Mouse (Mus musculus) midbrain, embryonic 13.5 days (tissue): ENCODE results near the gene Arhgef40. TPM values are rescaled to one million over a fixed set of nuclear protein-coding genes. Genes with fewer than 3 reads are reported as not detected.
"Not testable (repeated sequence)": the region's sequence is repeated elsewhere in the genome, so short reads cannot be mapped to it uniquely, and the experiment has no call there.

ENCODE experiments used
- ATAC-seq: fragments of 200-750 bp; cut with Nextera tagmentation; 2 replicates; pipeline ENCODE4 v1.8.0; 2017; ENCODE audit warnings: mild to moderate bottlenecking, moderate TSS enrichment, moderate library complexity
- H3K27ac ChIP-seq: fragments of 300-500 bp; sonication (generic); 2 replicates; pipeline ENCODE4 v1.5.1; 2015; ENCODE audit warnings: inconsistent platforms, mild to moderate bottlenecking, moderate library complexity
- H3K27me3 ChIP-seq: fragments of 300-500 bp; sonication (generic); 2 replicates; pipeline ENCODE4 v1.6.1; 2015; ENCODE audit warnings: mild to moderate bottlenecking, inconsistent platforms
- H3K36me3 ChIP-seq: fragments of 300-500 bp; sonication (generic); 2 replicates; pipeline ENCODE4 v1.6.1; 2015; ENCODE audit warnings: mild to moderate bottlenecking, inconsistent platforms
- H3K4me1 ChIP-seq: fragments of 300-500 bp; sonication (generic); replicated peaks from 2 replicates; pipeline ENCODE4 v1.6.1; 2015; ENCODE audit warnings: inconsistent platforms
- H3K4me2 ChIP-seq: fragments of 300-500 bp; sonication (generic); replicated peaks from 2 replicates; pipeline ENCODE4 v1.6.1; 2015; ENCODE audit warnings: moderate library complexity, mild to moderate bottlenecking, inconsistent platforms
- H3K4me3 ChIP-seq: fragments of 300-500 bp; sonication (generic); replicated peaks from 2 replicates; pipeline ENCODE4 v1.5.1; 2015; ENCODE audit warnings: mild to moderate bottlenecking, inconsistent platforms
- H3K9ac ChIP-seq: fragments of 300-500 bp; sonication (generic); replicated peaks from 2 replicates; pipeline ENCODE4 v1.6.1; 2015; ENCODE audit warnings: mild to moderate bottlenecking, inconsistent platforms
- H3K9me3 ChIP-seq: fragments of 300-500 bp; sonication (generic); 2 replicates; pipeline ENCODE4 v1.6.1; 2016; ENCODE audit warnings: mild to moderate bottlenecking, inconsistent platforms
- WGBS: fragments of 180-500 bp; shearing (Covaris S2); methylation state at CpG from one replicate; pipeline ENCODE4 v1.1.7; 2015; 5-methylcytosine and 5-hydroxymethylcytosine counted together
- polyA plus RNA-seq: library from polyadenylated mRNA; unstranded; fragments of >200 nt; fragmentation: Nextera tagmentation; extraction: Ambion mirVana; gene quantifications from 2 replicates; pipeline ENCODE4 v1.2.1, GENCODE M21; 2015

Gene Arhgef40
- polyA plus RNA-seq, 1 experiment from 2014 or later: 82.2 TPM

- Histone ChIP-seq H3K36me3 (no peaks in the 10 kb centered on the region), H3K9me3 (no peaks in the 10 kb centered on the region), H3K27me3 (no peaks in the 10 kb centered on the region), H3K9ac (no peak overlapping the region), H3K4me2 (no peak overlapping the region), H3K4me1 (peaks cover 19% of the 10 kb centered on the region), H3K4me3 (no peak overlapping the region), H3K27ac (no peak overlapping the region)
- ATAC-seq: peak; percentile 83
- 8% methylated on average over 8 of the region's 8 CpGs for WGBS
These were observed 60.6 kb downstream of the Arhgef40 start for GRCm38 (mm10) chr14:52044901-52045678.

DNA sequence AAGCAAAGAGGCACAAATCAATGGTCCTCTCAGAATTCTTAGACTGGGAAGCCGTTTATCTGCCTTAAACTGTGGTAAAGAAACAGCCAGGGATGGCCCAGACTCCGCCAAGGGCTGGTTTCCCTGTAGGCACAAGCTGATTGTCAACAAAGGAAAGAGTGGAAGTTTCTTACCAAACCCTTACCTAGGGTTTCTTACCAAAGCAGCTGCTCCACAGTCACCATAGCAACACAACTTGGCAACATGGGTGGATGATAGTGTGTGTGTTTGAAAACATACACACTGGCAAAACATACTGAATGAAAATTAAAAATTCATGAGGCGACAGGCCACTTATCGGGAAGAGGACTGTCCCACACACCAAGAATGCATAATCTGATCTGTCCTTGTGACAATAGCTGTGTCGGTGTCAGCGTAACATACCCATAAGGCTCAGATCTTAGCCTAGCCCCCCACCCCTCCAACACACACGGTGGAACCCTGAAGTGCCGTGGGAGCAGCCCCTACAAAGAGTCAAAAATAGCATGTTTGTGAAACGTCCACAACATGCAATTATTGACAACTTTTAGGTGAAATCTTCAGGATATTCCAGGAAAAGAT, 61.5 kb downstream of the Arhgef40 start:
- no peak overlapping the region for H3K4me2 ChIP-seq
- no peaks in the 10 kb centered on the region for H3K9me3 ChIP-seq
- 0 out of 2 replicates have a peak, but pooled peaks have one; percentile 55 for ATAC-seq
- H3K36me3 ChIP-seq: no peaks in the 10 kb centered on the region
- H3K27me3 ChIP-seq: no peaks in the 10 kb centered on the region
- WGBS: 25% methylated on average over 9 of the region's 9 CpGs
- H3K27ac ChIP-seq: no peak overlapping the region
- no peak overlapping the region for H3K4me3 ChIP-seq
- H3K9ac ChIP-seq: no peak overlapping the region
- H3K4me1 ChIP-seq: peaks cover 19% of the 10 kb centered on the region

- H3K4me1 ChIP-seq, H3K9me3 ChIP-seq, H3K36me3 ChIP-seq, H3K4me2 ChIP-seq, H3K27me3 ChIP-seq, H3K4me3 ChIP-seq, ATAC-seq, H3K27ac ChIP-seq, H3K9ac ChIP-seq: not testable (repeated sequence)
- WGBS: 94% methylated on average over 3 of the region's 3 CpGs
These were observed 68.2 kb downstream of the Arhgef40 start for GRCm38 (mm10) chr14:52052720-52053119.

Other genes with a start within 250 kb of the Arhgef40 start
- not detected in 2 replicates for gene Ang4, start 211.1 kb upstream of the Arhgef40 start, polyA plus RNA-seq
- not detected in 2 replicates for gene AY358078, start 184.7 kb upstream of the Arhgef40 start, polyA plus RNA-seq
- gene Ear6, start 131.0 kb upstream of the Arhgef40 start, polyA plus RNA-seq: not detected in 2 replicates
- gene Mettl17, start 99.9 kb upstream of the Arhgef40 start, polyA plus RNA-seq: 82.7 and 87.6 TPM in 2 replicates
- gene Slc39a2, start 91.8 kb upstream of the Arhgef40 start, polyA plus RNA-seq: 1.8 and 2.0 TPM in 2 replicates
- 66.6 and 69.7 TPM in 2 replicates for gene Ndrg2, start 70.6 kb upstream of the Arhgef40 start, polyA plus RNA-seq
- not detected in 2 replicates for gene Tppp2, start 66.3 kb upstream of the Arhgef40 start, polyA plus RNA-seq
- not detected in 2 replicates for gene Rnase13, start 61.9 kb upstream of the Arhgef40 start, polyA plus RNA-seq
- 0.82 and 0.92 TPM in 2 replicates for gene Tmem253, start 30.9 kb downstream of the Arhgef40 start, polyA plus RNA-seq
- 56.0 and 63.6 TPM in 2 replicates for gene Zfp219, start 36.0 kb downstream of the Arhgef40 start, polyA plus RNA-seq
- gene Olfr221, start 57.7 kb downstream of the Arhgef40 start, polyA plus RNA-seq: not detected in 2 replicates
- gene Hnrnpc, start 119.3 kb downstream of the Arhgef40 start, polyA plus RNA-seq: 705 and 728 TPM in 2 replicates
- 60.6 and 69.4 TPM in 2 replicates for gene Rpgrip1, start 126.0 kb downstream of the Arhgef40 start, polyA plus RNA-seq
- 62.7 and 68.4 TPM in 2 replicates for gene Supt16, start 212.7 kb downstream of the Arhgef40 start, polyA plus RNA-seq